Mouse (Mus musculus): ENCODE results near the gene Mef2d. TPM values are rescaled to one million over a fixed set of nuclear protein-coding genes. Genes with fewer than 3 reads are reported as not detected.
A peak's percentile ranks its signal among the peaks of the same experiment; 100 is the strongest.

The Mef2d gene
- polyA plus RNA-seq, 1 experiment = 41.5 TPM

DNA sequence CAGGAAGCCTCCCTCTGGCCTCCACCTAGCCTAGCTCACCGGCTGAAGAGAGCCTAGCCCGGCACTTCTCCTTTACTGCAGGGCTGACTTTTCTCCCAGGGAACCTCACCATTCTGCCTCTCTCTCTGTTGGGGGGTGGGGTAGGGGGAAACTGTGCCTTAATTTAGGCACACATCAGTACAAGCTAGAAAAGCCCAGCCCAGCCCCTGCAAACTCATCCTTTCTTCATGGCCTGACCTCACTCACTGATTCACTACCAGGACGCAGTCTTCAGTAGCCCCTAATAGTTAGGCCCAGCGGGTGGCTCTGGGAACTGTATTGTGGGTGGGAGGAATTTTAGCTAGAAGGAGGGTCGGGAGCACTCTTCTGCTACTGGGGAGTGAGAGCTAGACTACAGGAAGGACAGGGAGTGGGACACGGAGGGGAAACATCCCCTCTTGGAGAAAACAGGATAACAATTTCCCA is 7.4 kb downstream of the Mef2d start:
- Histone ChIP-seq H3K27me3 (ENCODE audit: control insufficient read depth, insufficient read depth, low read length, poor library complexity, severe bottlenecking) (no peaks in the 10 kb centered on the region), H3K9me3 (replicated peaks; ENCODE audit: control insufficient read depth, insufficient read depth, low read length, poor library complexity, severe bottlenecking) (no peaks in the 10 kb centered on the region), H3K27ac (ENCODE audit: insufficient read depth, low read length) (peak overlapping the region; percentile 55), H3K4me3 (ENCODE audit: low read depth, low read length) (no peak overlapping the region), H3K9ac (ENCODE audit: low read depth, poor library complexity, severe bottlenecking) (no peak overlapping the region), H3K4me1 (ENCODE audit: control insufficient read depth, insufficient read depth, low read length) (peaks cover 36% of the 10 kb centered on the region), H3K36me3 (ENCODE audit: control insufficient read depth, insufficient read depth, low read length, poor library complexity, severe bottlenecking) (no peaks in the 10 kb centered on the region)
- TF ChIP-seq EP300 (IDR thresholded peaks at IDR 0.05; ENCODE audit: insufficient read depth, low read depth, low read length) (no peak), POLR2A (IDR thresholded peaks at IDR 0.05; ENCODE audit: insufficient read depth, low read length) (no peak), CTCF (IDR thresholded peaks at IDR 0.05; ENCODE audit: low read depth, low read length) (no peak)

- H3K27ac ChIP-seq (ENCODE audit: insufficient read depth, low read length) = peak overlapping the region; percentile 55
- no peaks in the 10 kb centered on the region for H3K27me3 ChIP-seq (ENCODE audit: control insufficient read depth, insufficient read depth, low read length, poor library complexity, severe bottlenecking)
- no peak for TF ChIP-seq POLR2A (IDR thresholded peaks at IDR 0.05; ENCODE audit: insufficient read depth, low read length)
- no peak for TF ChIP-seq CTCF (IDR thresholded peaks at IDR 0.05; ENCODE audit: low read depth, low read length)
- no peak for TF ChIP-seq EP300 (IDR thresholded peaks at IDR 0.05; ENCODE audit: insufficient read depth, low read depth, low read length)
- H3K9me3 ChIP-seq (replicated peaks; ENCODE audit: control insufficient read depth, insufficient read depth, low read length, poor library complexity, severe bottlenecking) = no peaks in the 10 kb centered on the region
- H3K9ac ChIP-seq (ENCODE audit: low read depth, poor library complexity, severe bottlenecking) = no peak overlapping the region
- peaks cover 35% of the 10 kb centered on the region for H3K4me1 ChIP-seq (ENCODE audit: control insufficient read depth, insufficient read depth, low read length)
- H3K4me3 ChIP-seq (ENCODE audit: low read depth, low read length) = no peak overlapping the region
- H3K36me3 ChIP-seq (ENCODE audit: control insufficient read depth, insufficient read depth, low read length, poor library complexity, severe bottlenecking) = no peaks in the 10 kb centered on the region
Observed at GRCm38 (mm10) chr3:88150061-88150998, 8.2 kb downstream of the Mef2d start.

DNA sequence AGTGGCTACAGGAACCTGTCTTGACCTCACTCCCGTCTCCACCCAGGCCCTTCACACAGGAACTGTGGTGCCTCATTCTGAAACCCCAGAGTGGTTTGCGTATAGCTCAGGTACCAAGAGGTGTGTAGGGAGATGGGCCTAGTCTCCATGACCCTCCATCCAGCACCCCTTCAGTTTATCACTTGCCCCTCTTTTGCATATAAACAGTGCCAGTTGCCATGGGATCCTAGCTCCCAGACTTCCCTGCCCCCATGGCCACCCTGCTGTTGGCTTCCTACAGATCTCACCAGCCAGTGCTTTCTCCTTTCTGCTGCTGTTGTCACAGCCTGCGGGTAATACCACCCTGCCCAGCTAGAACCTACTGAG is 8.8 kb downstream of the Mef2d start:
- TF ChIP-seq EP300 (IDR thresholded peaks at IDR 0.05; ENCODE audit: insufficient read depth, low read depth, low read length) (no peak), CTCF (IDR thresholded peaks at IDR 0.05; ENCODE audit: low read depth, low read length) (no peak), POLR2A (IDR thresholded peaks at IDR 0.05; ENCODE audit: insufficient read depth, low read length) (no peak)
- no peak overlapping the region for H3K9ac ChIP-seq (ENCODE audit: low read depth, poor library complexity, severe bottlenecking)
- H3K27ac ChIP-seq (ENCODE audit: insufficient read depth, low read length) = no peak overlapping the region
- no peak overlapping the region for H3K4me3 ChIP-seq (ENCODE audit: low read depth, low read length)
- H3K9me3 ChIP-seq (replicated peaks; ENCODE audit: control insufficient read depth, insufficient read depth, low read length, poor library complexity, severe bottlenecking) = no peaks in the 10 kb centered on the region
- no peaks in the 10 kb centered on the region for H3K27me3 ChIP-seq (ENCODE audit: control insufficient read depth, insufficient read depth, low read length, poor library complexity, severe bottlenecking)
- no peaks in the 10 kb centered on the region for H3K36me3 ChIP-seq (ENCODE audit: control insufficient read depth, insufficient read depth, low read length, poor library complexity, severe bottlenecking)
- peaks cover 29% of the 10 kb centered on the region for H3K4me1 ChIP-seq (ENCODE audit: control insufficient read depth, insufficient read depth, low read length)

DNA sequence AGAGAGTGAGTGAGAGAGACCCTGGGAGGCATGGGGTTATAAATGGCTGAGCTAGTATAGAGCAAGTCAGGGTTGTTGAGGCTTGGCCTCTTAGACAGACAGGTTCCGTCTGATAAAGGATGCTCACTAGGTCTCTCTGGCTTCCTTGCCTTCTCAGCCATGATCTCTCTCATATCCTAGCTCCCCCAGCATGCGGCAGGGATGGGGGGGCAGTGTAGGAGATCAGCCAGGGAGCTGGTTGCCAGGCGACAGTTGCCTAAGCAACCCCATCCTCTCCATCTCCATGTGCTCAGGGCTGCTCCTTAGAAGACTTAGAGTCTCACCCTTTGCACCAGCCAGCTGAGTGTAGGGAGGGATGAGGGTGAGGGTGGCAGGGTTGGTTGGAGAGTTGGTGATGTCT is 9.9 kb downstream of the Mef2d start:
- TF ChIP-seq EP300 (IDR thresholded peaks at IDR 0.05; ENCODE audit: insufficient read depth, low read depth, low read length) (no peak), POLR2A (IDR thresholded peaks at IDR 0.05; ENCODE audit: insufficient read depth, low read length) (no peak), CTCF (IDR thresholded peaks at IDR 0.05; ENCODE audit: low read depth, low read length) (no peak)
- H3K9me3 ChIP-seq (replicated peaks; ENCODE audit: control insufficient read depth, insufficient read depth, low read length, poor library complexity, severe bottlenecking) = no peaks in the 10 kb centered on the region
- H3K36me3 ChIP-seq (ENCODE audit: control insufficient read depth, insufficient read depth, low read length, poor library complexity, severe bottlenecking) = no peaks in the 10 kb centered on the region
- H3K4me3 ChIP-seq (ENCODE audit: low read depth, low read length) = no peak overlapping the region
- no peak overlapping the region for H3K9ac ChIP-seq (ENCODE audit: low read depth, poor library complexity, severe bottlenecking)
- no peak overlapping the region for H3K27ac ChIP-seq (ENCODE audit: insufficient read depth, low read length)
- H3K27me3 ChIP-seq (ENCODE audit: control insufficient read depth, insufficient read depth, low read length, poor library complexity, severe bottlenecking) = no peaks in the 10 kb centered on the region
- peaks cover 25% of the 10 kb centered on the region for H3K4me1 ChIP-seq (ENCODE audit: control insufficient read depth, insufficient read depth, low read length)

DNA sequence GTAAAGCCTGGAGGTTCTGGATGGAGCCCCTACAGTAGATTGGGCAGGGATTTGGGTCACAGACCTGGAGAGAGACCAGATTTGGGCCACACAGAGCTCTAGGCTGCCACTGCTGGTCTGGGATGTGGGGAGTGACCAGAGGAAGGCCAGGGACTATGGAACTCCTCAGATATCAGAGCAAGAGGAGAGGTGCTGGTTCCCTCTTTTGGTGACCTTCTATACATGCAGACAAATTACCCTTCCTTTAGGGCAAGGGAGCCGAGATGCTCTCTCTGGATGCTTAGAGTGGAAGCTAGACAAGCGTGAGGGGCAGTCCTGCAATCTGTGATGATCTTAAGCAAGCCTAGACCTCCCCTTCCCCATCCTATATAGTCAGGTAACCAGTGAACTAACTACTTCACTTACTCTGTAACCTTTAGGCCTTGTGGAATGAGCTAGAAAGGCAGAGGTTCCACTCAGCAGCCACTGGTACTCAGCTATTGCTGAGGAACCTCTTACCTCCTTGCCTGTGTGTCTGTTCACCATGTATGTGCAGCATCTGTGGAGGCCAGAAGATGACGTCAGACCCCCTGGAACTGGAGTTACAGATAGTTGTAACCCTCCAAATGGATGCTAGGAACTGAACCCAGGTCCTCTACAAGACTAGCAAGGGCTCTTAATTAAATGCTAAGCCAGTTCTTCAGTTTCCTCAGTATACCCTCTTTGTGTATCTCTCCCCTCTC is 11.3 kb downstream of the Mef2d start:
- no peaks in the 10 kb centered on the region for H3K36me3 ChIP-seq (ENCODE audit: control insufficient read depth, insufficient read depth, low read length, poor library complexity, severe bottlenecking)
- H3K9ac ChIP-seq (ENCODE audit: low read depth, poor library complexity, severe bottlenecking) = no peak overlapping the region
- H3K9me3 ChIP-seq (replicated peaks; ENCODE audit: control insufficient read depth, insufficient read depth, low read length, poor library complexity, severe bottlenecking) = no peaks in the 10 kb centered on the region
- H3K4me3 ChIP-seq (ENCODE audit: low read depth, low read length) = no peak overlapping the region
- no peaks in the 10 kb centered on the region for H3K27me3 ChIP-seq (ENCODE audit: control insufficient read depth, insufficient read depth, low read length, poor library complexity, severe bottlenecking)
- peaks cover 15% of the 10 kb centered on the region for H3K4me1 ChIP-seq (ENCODE audit: control insufficient read depth, insufficient read depth, low read length)
- no peak overlapping the region for H3K27ac ChIP-seq (ENCODE audit: insufficient read depth, low read length)
- TF ChIP-seq POLR2A (IDR thresholded peaks at IDR 0.05; ENCODE audit: insufficient read depth, low read length) (no peak), EP300 (IDR thresholded peaks at IDR 0.05; ENCODE audit: insufficient read depth, low read depth, low read length) (no peak), CTCF (IDR thresholded peaks at IDR 0.05; ENCODE audit: low read depth, low read length) (no peak)

Measured in ES-Bruce4 (cell line).